Mouse (Mus musculus): Measurements from ENCODE around the gene Pi4k2b.

DNA sequence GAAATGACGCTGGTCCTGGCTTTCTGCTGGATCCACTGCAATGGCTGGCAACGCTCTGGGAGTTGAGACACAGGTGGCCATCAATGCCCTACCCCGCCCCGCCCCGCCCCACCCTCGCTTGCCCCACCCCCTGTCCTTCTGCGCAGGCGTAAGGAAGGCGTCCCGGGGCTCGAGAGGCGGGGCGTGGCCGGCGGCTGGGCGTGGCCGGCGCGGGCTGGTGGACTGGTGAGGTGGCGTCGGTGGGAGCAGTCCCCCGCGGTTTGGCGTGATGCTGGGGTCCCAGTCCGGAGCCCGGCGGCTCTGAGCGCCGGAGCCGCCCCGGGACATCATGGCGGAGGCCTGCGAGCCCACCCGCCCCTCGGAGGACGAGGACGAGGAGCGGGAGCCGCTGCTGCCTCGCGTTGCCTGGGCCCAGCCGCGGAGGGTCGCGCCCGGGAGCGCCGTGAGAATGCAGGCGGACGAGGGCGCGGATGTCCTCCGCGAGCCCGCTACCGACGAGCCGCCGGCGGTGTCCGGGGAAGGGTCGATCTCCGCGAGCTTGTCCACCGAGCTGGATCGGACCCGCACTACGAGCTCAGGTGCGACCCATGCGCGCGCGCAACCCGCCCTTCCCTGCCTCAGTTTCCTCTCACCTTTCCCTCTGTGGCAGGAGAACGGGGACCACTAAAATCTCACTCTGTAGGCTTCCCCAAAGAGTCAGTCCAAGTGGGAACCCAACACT, at the start of gene Pi4k2b:
- no peak for TF ChIP-seq CEBPB (IDR thresholded peaks at IDR 0.05; ENCODE audit: low read depth)
- TF ChIP-seq MAX (IDR thresholded peaks at IDR 0.05) = no peak

All from C2C12 (cell line).